Mouse (Mus musculus): Measurements from ENCODE around the gene Lsm14b.

Lsm14b gene

DNA sequence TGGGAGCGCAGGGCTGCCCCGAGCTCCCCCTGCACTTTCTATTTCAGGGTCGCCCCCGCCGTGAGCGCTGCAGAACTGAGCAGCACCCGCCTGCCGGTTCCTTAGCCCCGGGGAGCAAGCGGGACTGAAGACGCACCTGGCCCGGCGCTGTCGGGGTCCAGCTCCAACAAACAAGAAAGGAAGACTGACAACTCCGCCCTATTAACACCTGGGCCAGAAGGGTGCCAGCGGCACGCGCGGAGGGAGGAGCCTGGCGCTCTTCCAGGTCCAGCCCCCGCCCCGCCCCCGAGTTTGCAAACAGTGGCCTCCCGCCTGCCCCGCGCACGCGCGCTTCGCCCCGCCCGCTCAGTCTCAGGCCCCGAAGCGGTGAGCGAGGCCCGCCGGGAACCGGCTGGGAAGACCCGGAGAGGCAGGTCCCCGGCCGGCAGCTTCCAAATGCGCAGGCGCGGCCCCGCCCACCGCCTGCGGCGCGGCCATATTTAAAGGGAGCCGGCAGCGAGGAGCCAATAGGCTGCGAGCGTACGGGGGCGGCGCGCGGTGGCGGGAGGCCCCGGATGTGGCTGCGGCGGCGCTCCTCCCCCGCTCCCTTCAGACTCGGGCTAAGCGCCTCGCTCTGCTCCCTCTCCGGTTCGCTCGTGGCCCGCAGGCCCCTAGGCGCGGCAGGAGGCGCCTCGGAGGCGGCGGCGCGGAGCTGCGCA is at the start of gene Lsm14b:
Gene Lsm14b, plus strand, starts transcription at position 587 of the 698 bp plus-strand sequence.
- DNase-seq: peak; percentile 99

- no peak for DNase-seq
Measured at GRCm38 (mm10) chr2:179975851-179976250, 48.9 kb upstream of the Lsm14b start.

- no peak for DNase-seq
Measured at GRCm38 (mm10) chr2:179976295-179976627, 48.5 kb upstream of the Lsm14b start.

GRCm38 (mm10) chr2:179976628-179977343 is 48.0 kb upstream of the Lsm14b start, which contains the start of gene Taf4:
Gene Taf4 (minus strand): TSS chr2:179976646.
- DNase-seq: peak; percentile 93

GRCm38 (mm10) chr2:179977344-179978025 is 47.3 kb upstream of the Lsm14b start:
- DNase-seq: peak; percentile 53

- peak; percentile 20 for DNase-seq
Measured at GRCm38 (mm10) chr2:179978250-179978649, 46.5 kb upstream of the Lsm14b start.

GRCm38 (mm10) chr2:179979836-179980235 is 45.0 kb upstream of the Lsm14b start:
- DNase-seq: peak; percentile 33

GRCm38 (mm10) chr2:179980616-179981015 is 44.2 kb upstream of the Lsm14b start:
- DNase-seq: peak; percentile 12

DNA sequence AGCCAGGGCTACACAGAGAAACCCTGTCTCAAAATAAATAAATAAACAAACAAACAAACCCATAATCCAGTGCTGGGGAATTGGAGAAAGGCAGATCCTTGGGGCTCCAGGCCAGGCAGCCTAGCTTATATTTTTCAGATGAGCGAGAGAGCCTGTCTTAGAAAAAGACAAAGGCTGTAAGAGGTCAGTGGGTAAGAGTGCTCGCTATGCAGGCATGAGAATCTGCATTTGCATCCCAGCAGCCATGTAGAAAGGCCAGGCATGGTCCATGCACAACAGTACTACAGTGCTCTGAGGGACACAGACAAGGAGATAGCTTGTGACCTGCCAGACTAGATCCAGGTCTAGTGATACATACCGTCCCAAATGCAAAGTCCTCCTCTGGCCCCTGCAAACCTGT is 42.1 kb upstream of the Lsm14b start:
- DNase-seq: no peak

GRCm38 (mm10) chr2:179984830-179985229 is 40.0 kb upstream of the Lsm14b start:
- no peak for DNase-seq

DNA sequence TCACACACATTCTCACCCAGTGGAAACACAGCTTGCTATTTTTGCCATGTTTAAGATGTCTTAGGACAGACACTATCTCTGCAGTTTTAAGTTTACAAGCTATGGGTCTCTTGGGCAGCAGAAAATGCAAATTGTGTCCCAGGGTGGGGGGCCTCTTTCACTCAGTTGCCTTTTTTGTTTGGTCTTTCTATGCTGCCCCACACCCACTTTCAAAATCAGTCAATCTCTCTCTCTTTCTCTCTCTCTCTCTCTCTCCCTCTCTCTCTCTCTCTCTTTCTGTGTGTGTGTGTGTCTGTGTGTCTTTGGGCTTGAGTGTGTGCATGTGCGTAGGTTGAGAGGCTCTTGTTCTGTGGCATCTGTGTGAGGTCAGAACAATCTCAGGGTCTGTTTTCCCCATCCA is 39.1 kb upstream of the Lsm14b start:
- DNase-seq: no peak

DNA sequence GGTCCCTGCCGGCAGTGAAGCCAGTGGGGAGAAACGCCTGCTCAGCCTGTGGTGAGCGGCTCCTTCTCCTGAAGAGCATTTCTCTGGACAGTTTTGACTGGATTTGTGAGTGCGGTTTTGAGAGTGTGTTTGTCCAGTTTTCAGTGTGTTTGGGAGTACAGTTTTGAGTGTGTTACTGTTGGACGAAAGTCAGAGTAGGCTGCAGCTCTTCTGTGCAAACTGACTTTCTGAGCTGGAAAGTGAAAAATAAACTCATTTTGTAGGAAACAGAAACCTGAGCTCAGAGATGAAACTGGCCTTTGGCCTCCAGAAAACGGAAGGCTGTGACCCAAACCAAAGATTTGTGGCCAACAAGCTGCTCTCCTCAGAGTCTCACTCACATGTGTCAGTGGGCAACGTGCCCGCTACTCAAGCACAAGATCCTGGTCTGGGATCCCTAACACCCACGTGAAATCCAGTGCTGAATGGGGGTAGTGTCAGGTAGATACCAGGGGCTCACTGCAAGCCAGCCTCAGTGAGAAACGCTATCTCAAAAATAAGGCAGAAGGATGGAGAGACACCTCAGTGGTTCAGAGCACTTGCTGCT is 38.3 kb upstream of the Lsm14b start:
- no peak for DNase-seq

DNA sequence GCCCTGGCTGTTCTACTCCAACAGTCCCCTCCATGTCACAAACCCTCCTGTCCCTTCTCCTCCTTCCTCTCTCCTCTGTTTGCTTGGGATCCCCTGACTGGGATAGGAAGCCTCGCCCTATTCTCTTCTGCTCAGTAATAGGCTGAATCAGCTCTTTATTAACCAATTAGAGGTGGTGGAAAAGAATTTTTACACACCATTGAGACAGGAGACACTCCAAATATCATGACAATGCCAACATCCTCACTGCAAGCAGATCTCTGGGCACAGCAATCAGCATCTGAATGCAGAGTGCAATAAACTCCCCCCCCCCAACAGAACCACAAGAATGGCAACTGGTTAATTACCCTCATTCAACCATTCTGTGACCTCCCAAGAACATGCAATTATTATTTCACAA is 35.7 kb upstream of the Lsm14b start:
- DNase-seq: no peak

GRCm38 (mm10) chr2:179993071-179993470 is 31.7 kb upstream of the Lsm14b start:
- DNase-seq: no peak

- no peak for DNase-seq
Measured at GRCm38 (mm10) chr2:179998431-179998830, 26.4 kb upstream of the Lsm14b start.

GRCm38 (mm10) chr2:180001635-180002034 is 23.2 kb upstream of the Lsm14b start:
- no peak for DNase-seq

- no peak for DNase-seq
Measured at GRCm38 (mm10) chr2:180005656-180006351, 19.0 kb upstream of the Lsm14b start.

DNA sequence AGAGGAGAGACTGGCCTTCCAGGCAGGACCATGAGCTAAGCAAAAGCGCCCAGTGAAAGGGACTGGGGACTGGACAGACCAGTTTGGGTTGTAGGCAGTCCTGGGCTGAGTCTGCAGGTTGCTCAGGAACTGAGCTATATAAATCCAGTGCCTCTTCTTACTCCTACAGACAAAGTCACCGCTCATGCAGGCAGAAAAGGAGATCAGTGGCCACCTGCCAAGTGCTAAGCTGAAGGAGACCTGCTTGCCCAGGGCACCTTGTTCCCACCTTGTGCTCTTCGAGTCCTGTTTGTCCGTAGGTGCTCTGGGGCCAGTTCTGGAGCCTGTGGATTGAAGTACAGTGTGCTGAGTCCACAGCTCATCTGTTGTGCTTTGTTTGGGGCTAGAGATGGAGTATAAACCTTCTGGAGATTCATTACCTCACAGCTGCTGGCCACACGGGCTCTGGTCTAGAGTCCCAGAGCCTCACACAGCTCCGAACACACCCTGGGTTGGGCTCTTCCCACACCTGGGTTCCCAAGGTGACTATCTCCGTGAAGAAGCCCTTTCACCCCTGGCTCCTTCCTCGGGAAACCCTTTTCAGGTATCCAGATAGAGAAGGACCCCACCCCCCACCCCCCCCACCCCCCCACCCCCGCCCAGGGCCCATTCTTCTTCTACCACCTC is 18.3 kb upstream of the Lsm14b start:
- DNase-seq: no peak

- no peak for DNase-seq
Measured at GRCm38 (mm10) chr2:180010686-180011085, 14.1 kb upstream of the Lsm14b start.

GRCm38 (mm10) chr2:180011370-180011769 is 13.4 kb upstream of the Lsm14b start:
- DNase-seq: no peak

DNA sequence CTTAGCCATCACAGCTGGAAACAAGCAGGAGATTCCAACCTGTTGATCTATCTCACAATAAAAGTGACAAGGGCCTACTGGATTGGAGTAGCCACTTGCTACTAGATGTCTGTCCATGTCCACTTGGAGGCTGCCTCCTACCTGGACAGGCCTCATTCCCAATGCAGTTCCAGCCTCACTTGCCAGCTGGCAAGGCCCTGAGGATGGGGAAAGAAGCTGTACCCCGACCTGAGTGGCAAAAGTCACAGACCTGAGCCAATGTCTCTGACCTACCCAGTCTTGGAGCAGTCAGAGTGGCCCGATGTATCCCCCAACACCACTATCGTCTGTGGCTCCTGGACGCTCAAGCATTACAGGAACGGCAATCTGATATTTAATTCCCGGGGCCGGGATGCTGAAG is 11.1 kb upstream of the Lsm14b start:
- DNase-seq: no peak

DNA sequence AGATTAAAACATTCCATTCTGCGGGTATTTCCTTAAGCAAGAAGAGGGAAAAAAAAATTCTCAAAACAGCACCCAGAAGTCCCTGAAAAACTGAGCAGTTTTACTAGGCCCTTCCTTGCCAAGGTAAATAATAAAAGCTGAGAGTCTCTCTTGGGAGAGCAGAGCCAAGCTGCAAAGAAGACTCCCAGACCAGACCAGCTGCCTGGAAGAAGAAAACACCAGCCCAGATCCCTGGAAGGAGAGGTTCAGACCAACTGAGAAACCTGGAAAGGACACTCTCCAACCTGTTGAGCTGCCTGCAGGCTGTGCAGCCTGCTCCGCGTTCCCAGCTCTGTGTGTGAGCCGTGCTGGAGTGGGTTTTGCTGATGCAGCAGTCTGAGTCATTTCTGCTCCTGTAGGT is 7.2 kb upstream of the Lsm14b start:
- no peak for DNase-seq

All from cerebellum, adult 8-10 months (tissue).